Mouse (Mus musculus) forebrain, postnatal 0 days (tissue): ENCODE results near the gene Dzip1. TPM values are rescaled to one million over a fixed set of nuclear protein-coding genes. Genes with fewer than 3 reads are reported as not detected.

Source experiments
- ATAC-seq: fragments of 200-750 bp; cut with Nextera tagmentation; 2 replicates; pipeline ENCODE4 v1.8.0; 2017; ENCODE audit warnings: mild to moderate bottlenecking, moderate library complexity
- DNase-seq: peaks from one replicate; pipeline ENCODE4 v3.0.0-alpha.2; 2015
- H3K27ac ChIP-seq: fragments of 300-500 bp; sonication (generic); 2 replicates; pipeline ENCODE4 v1.5.1; 2014; ENCODE audit warnings: low read depth, mild to moderate bottlenecking, antibody characterized with exemption, low read length, moderate library complexity, mixed read lengths
- H3K27me3 ChIP-seq: fragments of 300-500 bp; sonication (generic); 2 replicates; pipeline ENCODE4 v1.6.1; 2014; ENCODE audit warnings: mild to moderate bottlenecking, low read length, mixed read lengths; ENCODE audit not compliant: insufficient read depth
- H3K36me3 ChIP-seq: fragments of 300-500 bp; sonication (generic); 2 replicates; pipeline ENCODE4 v1.6.1; 2014; ENCODE audit warnings: mild to moderate bottlenecking, moderate library complexity; ENCODE audit not compliant: insufficient read depth
- H3K4me1 ChIP-seq: fragments of 300-500 bp; sonication (generic); 2 replicates; pipeline ENCODE4 v1.6.1; 2014; ENCODE audit warnings: antibody characterized with exemption; ENCODE audit not compliant: insufficient read depth
- H3K4me2 ChIP-seq: fragments of 300-500 bp; sonication (generic); 2 replicates; pipeline ENCODE4 v1.6.1; 2014; ENCODE audit warnings: low read depth, mild to moderate bottlenecking, moderate library complexity
- H3K4me3 ChIP-seq: fragments of 300-500 bp; sonication (generic); 2 replicates; pipeline ENCODE4 v1.5.1; 2014; ENCODE audit warnings: low read depth, low read length, mixed read lengths
- H3K9ac ChIP-seq: fragments of 300-500 bp; sonication (generic); 2 replicates; pipeline ENCODE4 v1.6.1; 2014; ENCODE audit warnings: mild to moderate bottlenecking
- H3K9me3 ChIP-seq: fragments of 300-500 bp; sonication (generic); 2 replicates; pipeline ENCODE4 v1.6.1; 2016; ENCODE audit warnings: low read length
- CTCF ChIP-seq: sonication (generic); IDR thresholded peaks from 2 replicates; pipeline ENCODE4 v1.5.1; 2016; ENCODE audit warnings: antibody characterized with exemption, control low read depth, low read depth
- WGBS: fragments of 180-500 bp; shearing (Covaris S2); extraction: QIAGEN DNeasy Blood & Tissue Kit; methylation state at CpG from one replicate; pipeline ENCODE4 v1.1.7; 2014; 5-methylcytosine and 5-hydroxymethylcytosine counted together
- polyA plus RNA-seq: library from polyadenylated mRNA; unstranded; fragments of >200 nt; fragmentation: Nextera tagmentation; extraction: Ambion mirVana; gene quantifications from 2 replicates; pipeline ENCODE4 v1.2.1, GENCODE M21; 2015
- total RNA-seq: library from RNA; depleted of rRNA; stranded (reverse); fragments of >200 nt; gene quantifications from 2 replicates; pipeline ENCODE4 v1.2.3, GENCODE M21; 2014

Dzip1 gene
- total and polyA plus RNA-seq, 2 experiments from 2014 or later, result 48.2 to 205 TPM

DNA sequence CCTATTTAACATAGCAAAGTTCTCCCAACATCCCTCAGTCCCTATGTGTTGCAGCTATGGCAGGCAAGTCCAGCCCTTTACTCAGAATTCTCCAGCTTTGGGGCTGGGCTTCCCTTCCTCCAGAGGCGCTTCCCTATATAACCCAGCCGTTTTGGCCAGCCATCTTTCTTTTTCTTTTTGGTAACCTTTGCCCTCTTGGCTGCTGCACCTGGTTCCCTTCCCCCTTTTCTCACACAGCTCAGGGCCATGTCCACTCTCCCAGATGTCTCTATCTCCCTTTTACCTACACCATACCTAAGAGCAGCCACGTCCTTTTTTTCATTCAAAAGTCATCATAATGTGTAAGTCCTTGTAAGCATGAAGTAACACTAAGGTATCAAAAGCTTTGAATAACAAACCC is 11.0 kb upstream of the Dzip1 start:
- no peak for TF ChIP-seq CTCF
- ATAC-seq, result no peak
- WGBS, result 69% methylated on average over 3 of the region's 3 CpGs

DNA sequence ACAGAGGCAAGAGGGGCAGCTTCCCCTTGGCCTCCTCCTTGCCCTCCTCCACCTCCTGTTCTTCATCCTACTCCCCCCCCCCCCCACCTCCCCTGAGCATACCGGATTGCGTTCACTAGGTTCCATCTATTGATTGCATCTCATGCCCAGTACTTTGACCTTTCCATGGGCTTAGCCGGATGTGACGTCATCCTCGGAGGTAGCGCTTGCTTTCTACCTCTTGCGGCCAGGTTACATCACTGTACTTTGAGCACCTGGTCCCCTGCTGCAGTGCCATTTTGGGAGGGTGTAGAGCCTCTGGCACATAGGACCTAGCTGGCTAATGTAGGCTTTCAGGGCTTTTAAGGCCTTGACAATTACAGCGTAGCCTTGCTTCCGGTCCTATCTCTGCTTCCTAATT is 9.4 kb upstream of the Dzip1 start:
- Histone ChIP-seq H3K4me2 (no peak overlapping the region), H3K27ac (no peak overlapping the region), H3K4me1 (no peaks in the 10 kb centered on the region), H3K27me3 (no peaks in the 10 kb centered on the region), H3K9me3 (no peaks in the 10 kb centered on the region), H3K36me3 (no peaks in the 10 kb centered on the region), H3K4me3 (no peak overlapping the region), H3K9ac (no peak overlapping the region)
- no peak for ATAC-seq
- DNase-seq, result no peak
- 86% methylated on average over 9 of the region's 9 CpGs for WGBS
- TF ChIP-seq CTCF, result no peak

More for the DNA sequence above, 11.0 kb upstream of the Dzip1 start:
- Histone ChIP-seq H3K4me1 (no peaks in the 10 kb centered on the region), H3K4me2 (no peak overlapping the region), H3K9ac (no peak overlapping the region), H3K27ac (no peak overlapping the region), H3K9me3 (no peaks in the 10 kb centered on the region), H3K27me3 (no peaks in the 10 kb centered on the region), H3K36me3 (no peaks in the 10 kb centered on the region), H3K4me3 (no peak overlapping the region)
- no peak for DNase-seq

DNA sequence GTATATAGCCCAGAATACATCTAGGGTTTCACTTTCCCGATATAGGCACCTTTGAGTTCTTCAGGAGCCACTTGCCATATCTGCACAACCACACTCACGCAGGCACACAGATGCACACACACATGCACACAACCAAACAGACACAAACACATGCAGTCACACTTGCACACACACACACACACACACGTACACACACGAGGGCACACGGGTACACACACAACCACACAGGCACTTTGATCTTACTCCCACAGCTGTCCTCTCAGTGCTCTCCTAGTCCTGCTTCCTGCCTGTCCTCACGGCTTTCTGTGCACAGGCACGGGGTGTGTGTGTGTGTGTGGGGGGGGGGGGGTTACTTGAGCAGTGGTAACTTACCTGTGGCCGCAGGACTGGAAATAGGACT is 7.7 kb upstream of the Dzip1 start:
- no peaks in the 10 kb centered on the region for H3K27me3 ChIP-seq
- no peak overlapping the region for H3K9ac ChIP-seq
- ATAC-seq, result no peak
- no peak overlapping the region for H3K4me3 ChIP-seq
- no peaks in the 10 kb centered on the region for H3K4me1 ChIP-seq
- TF ChIP-seq CTCF, result no peak
- DNase-seq, result no peak
- H3K27ac ChIP-seq, result no peak overlapping the region
- no peaks in the 10 kb centered on the region for H3K36me3 ChIP-seq
- H3K9me3 ChIP-seq, result no peaks in the 10 kb centered on the region
- H3K4me2 ChIP-seq, result no peak overlapping the region
- WGBS, result 71% methylated on average over 8 of the region's 8 CpGs

DNA sequence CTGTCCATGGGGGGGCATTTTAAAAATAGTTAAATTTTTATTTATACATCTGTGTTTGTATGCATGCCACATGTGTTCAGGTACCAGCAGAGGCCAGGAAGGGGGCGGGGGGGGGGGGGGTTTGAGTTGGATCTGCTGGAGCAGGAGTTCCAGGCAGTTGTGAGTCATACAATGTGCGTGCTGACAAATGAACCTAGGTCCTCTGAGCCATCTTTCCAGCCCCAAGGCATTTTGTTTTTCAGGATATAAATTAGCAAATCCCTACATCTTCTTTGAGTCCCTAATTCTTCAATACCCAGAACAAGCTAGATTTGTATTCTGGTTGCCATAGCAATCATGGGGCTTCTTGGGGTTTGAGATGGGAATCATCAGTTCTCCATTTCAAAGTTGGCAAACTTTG is 5.9 kb upstream of the Dzip1 start:
- H3K9me3 ChIP-seq, result no peaks in the 10 kb centered on the region
- no peak overlapping the region for H3K4me2 ChIP-seq
- no peaks in the 10 kb centered on the region for H3K27me3 ChIP-seq
- no peak for TF ChIP-seq CTCF
- H3K9ac ChIP-seq, result no peak overlapping the region
- no peak overlapping the region for H3K4me3 ChIP-seq
- H3K4me1 ChIP-seq, result no peaks in the 10 kb centered on the region
- no peaks in the 10 kb centered on the region for H3K36me3 ChIP-seq
- ATAC-seq, result no peak
- no peak overlapping the region for H3K27ac ChIP-seq
- WGBS, result 76% methylated on average over 2 of the region's 2 CpGs
- DNase-seq, result no peak

DNA sequence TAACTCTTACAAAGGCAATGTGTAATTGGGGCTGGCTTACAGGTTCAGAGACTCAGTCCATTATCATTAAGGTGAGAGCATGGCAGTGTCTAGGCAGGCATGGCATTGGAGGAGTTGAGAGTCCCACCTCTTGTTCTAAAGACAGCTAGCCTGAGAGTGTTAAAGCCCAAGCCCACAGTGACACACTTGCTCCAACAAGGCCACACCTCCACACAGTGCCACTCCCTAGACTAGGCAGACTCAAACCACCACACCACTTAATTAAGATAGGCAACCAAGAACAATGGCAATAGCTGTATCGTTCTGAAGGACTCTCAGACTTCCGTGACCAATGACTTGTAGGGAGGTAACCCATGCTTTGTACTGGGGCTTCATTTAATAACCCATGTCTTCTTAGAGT is 5.5 kb upstream of the Dzip1 start:
- Histone ChIP-seq H3K9me3 (no peaks in the 10 kb centered on the region), H3K9ac (no peak overlapping the region), H3K27ac (no peak overlapping the region), H3K4me2 (no peak overlapping the region), H3K4me1 (peaks cover 4% of the 10 kb centered on the region; the same call in 1 of the 2 replicates), H3K4me3 (no peak overlapping the region), H3K27me3 (no peaks in the 10 kb centered on the region), H3K36me3 (no peaks in the 10 kb centered on the region)
- DNase-seq (no peak), ATAC-seq (no peak)
- no peak for TF ChIP-seq CTCF
- 77% methylated on average over 2 of the region's 2 CpGs for WGBS

GRCm38 (mm10) chr14:118929779-118930178 is 4.5 kb upstream of the Dzip1 start:
- Histone ChIP-seq H3K4me2 (no peak overlapping the region), H3K27me3 (no peaks in the 10 kb centered on the region), H3K36me3 (no peaks in the 10 kb centered on the region), H3K9me3 (no peaks in the 10 kb centered on the region), H3K4me3 (no peak overlapping the region), H3K27ac (no peak overlapping the region), H3K9ac (no peak overlapping the region), H3K4me1 (peaks cover 7% of the 10 kb centered on the region; the same call in 1 of the 2 replicates)
- ATAC-seq, result no peak
- TF ChIP-seq CTCF, result no peak
- 77% methylated on average over 2 of the region's 2 CpGs for WGBS
- no peak for DNase-seq

DNA sequence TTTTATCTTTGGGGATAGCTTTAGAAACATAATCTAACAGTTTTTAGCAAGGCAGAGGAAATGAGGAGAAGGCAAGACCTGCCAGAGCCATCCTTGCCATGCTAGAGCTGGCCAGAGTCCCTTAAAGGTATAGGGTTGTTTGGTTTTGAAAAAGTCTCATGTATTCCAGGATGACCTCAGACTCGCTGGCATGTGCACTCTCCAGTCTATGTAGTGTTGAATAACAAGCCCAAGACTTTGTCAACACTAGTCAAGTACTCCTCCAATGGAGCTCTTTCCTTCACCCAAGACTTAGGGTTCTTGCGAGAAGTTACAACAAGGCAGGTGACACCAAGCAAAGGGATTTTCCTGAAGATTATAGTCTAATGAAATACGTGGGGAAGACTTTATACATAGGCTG is 3.3 kb upstream of the Dzip1 start:
- TF ChIP-seq CTCF, result no peak
- no peak overlapping the region for H3K4me2 ChIP-seq
- DNase-seq (no peak), ATAC-seq (no peak)
- 80% methylated on average over 3 of the region's 3 CpGs for WGBS
- no peaks in the 10 kb centered on the region for H3K36me3 ChIP-seq
- no peak overlapping the region for H3K27ac ChIP-seq
- no peak overlapping the region for H3K4me3 ChIP-seq
- no peaks in the 10 kb centered on the region for H3K9me3 ChIP-seq
- no peak overlapping the region for H3K9ac ChIP-seq
- H3K27me3 ChIP-seq, result no peaks in the 10 kb centered on the region
- H3K4me1 ChIP-seq, result peaks cover 14% of the 10 kb centered on the region
